Mouse (Mus musculus): Measurements from ENCODE around the gene Sema4f.

Gene Sema4f

DNA sequence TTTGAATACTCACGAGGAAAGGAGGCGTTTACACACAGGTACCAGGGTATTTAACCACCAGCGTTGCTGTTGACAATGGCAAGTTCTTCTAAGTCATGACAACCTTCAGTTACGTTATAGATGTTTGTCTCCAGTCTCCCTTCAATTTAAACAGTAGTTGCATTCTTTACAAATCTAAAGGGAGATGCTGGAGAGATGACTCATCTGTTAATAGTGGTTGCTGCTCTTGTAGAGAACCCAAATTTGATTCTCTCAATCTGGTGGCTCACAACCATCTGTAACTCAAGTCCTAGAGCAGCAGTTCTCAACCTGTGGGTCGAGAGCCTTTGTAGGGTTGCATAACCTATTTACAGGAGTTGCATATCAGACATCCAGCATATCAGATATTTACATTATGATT lies 71.1 kb downstream of the Sema4f start:
- no peak for DNase-seq

DNA sequence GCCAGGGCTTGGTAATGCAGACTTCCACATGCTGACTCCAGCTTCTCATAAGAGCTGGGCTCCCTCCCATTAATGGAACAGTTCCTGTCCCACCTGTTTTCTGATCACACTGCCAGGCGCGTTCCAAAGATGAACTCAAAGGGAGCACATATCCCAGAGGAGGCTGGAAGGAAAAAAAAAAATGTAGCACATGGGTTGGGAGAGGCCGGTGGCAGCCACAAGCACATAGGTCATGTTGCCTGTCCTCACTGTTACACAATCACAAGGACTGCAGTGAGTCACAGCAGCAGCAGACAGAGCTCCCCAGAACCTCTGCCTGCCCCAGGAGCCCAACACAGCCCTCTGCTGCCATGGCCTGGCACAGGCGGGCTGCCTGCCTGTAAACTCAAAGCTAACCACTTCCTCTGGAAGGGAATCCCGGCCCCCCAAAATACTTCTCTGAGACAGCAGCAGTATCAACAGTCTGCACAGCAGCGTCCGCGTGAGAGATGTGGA lies 76.1 kb downstream of the Sema4f start:
- peak; percentile 71 to 80 for DNase-seq

DNA sequence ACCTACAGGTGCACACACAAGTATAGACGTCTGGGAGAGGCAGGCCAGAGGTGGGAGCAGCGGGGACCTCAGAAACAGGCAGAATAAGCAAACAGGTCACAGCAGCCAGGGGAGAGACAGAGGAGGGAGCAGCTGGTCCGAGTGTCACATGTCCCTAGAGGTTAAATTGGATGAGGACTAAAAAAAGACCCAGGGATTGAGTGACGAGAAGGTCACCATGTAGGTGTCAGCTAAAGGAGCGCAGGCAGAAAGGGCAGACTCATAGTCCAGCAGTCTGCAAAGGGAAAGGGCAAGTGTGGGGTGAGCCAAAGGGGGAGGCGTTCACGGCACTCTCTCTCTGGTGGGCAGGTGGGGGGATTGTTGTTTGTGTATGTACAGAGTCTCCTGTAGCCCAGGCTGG lies 77.1 kb downstream of the Sema4f start:
- no peak for DNase-seq

DNA sequence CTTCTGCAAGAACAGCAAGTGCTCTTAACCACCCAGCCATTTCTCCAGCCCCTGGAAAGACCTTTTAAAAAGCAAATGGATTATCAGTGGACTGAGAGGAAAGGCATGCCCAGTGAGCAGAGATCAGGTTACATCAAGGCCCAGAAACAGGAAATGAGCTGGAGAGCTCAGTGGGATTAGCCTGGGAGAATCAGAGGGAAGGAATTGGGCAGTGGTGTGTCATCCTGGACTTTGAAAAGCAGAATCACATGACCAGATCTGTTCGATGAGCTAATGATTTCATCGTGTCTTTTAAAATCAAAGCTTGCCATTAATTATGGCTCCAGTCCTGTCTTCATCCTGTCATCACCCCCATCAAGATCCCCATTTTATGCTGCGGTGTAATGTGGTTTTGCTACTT lies 77.5 kb downstream of the Sema4f start:
- no peak for DNase-seq
